Mouse (Mus musculus) stomach, embryonic 14.5 days (tissue): ENCODE data around the gene Gm20388. TPM values are rescaled to one million over a fixed set of nuclear protein-coding genes. Genes with fewer than 3 reads are reported as not detected.

Experiments
- ATAC-seq: fragments of 200-750 bp; cut with Nextera tagmentation; 2 replicates; pipeline ENCODE4 v1.8.0; 2017; ENCODE audit warnings: low read depth, moderate TSS enrichment; ENCODE audit not compliant: insufficient number of reproducible peaks, insufficient read depth, low FRiP score
- H3K27ac ChIP-seq: fragments of 300-500 bp; sonication (generic); 2 replicates; pipeline ENCODE4 v1.5.1; 2014; ENCODE audit warnings: mild to moderate bottlenecking, low read length, moderate library complexity, mixed read lengths
- H3K27me3 ChIP-seq: fragments of 300-500 bp; sonication (generic); 2 replicates; pipeline ENCODE4 v1.6.1; 2014; ENCODE audit warnings: low read length, control low read depth, mixed read lengths; ENCODE audit not compliant: control insufficient read depth, insufficient read depth
- H3K36me3 ChIP-seq: fragments of 300-500 bp; sonication (generic); 2 replicates; pipeline ENCODE4 v1.6.1; 2014; ENCODE audit warnings: mild to moderate bottlenecking, control low read depth, low read length, moderate library complexity, mixed read lengths; ENCODE audit not compliant: control insufficient read depth, insufficient read depth
- H3K4me1 ChIP-seq: fragments of 300-500 bp; sonication (generic); 2 replicates; pipeline ENCODE4 v1.6.1; 2014; ENCODE audit warnings: low read length, control low read depth, mixed read lengths; ENCODE audit not compliant: control insufficient read depth, insufficient read depth
- H3K4me2 ChIP-seq: fragments of 300-500 bp; sonication (generic); replicated peaks from 2 replicates; pipeline ENCODE4 v1.6.1; 2014; ENCODE audit warnings: low read depth, low read length, control low read depth
- H3K4me3 ChIP-seq: fragments of 300-500 bp; sonication (generic); 2 replicates; pipeline ENCODE4 v1.5.1; 2014; ENCODE audit warnings: low read depth, low read length, control low read depth
- H3K9ac ChIP-seq: fragments of 300-500 bp; sonication (generic); replicated peaks from 2 replicates; pipeline ENCODE4 v1.6.1; 2014; ENCODE audit warnings: low read depth, mild to moderate bottlenecking, control low read depth, low read length, moderate library complexity, mixed read lengths
- H3K9me3 ChIP-seq: fragments of 300-500 bp; sonication (generic); 2 replicates; pipeline ENCODE4 v1.6.1; 2016; ENCODE audit warnings: low read depth, low read length, control low read depth; ENCODE audit not compliant: control insufficient read depth
- WGBS: fragments of 180-500 bp; shearing (Covaris S2); extraction: QIAGEN DNeasy Blood & Tissue Kit; methylation state at CpG from one replicate; pipeline ENCODE4 v1.1.7; 2014; 5-methylcytosine and 5-hydroxymethylcytosine counted together
- polyA plus RNA-seq: library from polyadenylated mRNA; unstranded; fragments of >200 nt; fragmentation: Nextera tagmentation; extraction: Ambion mirVana; gene quantifications from 2 replicates; pipeline ENCODE4 v1.2.1, GENCODE M21; 2014

Gene Gm20388
- polyA plus RNA-seq, 1 experiment from 2014 or later, result 11.4 TPM

DNA sequence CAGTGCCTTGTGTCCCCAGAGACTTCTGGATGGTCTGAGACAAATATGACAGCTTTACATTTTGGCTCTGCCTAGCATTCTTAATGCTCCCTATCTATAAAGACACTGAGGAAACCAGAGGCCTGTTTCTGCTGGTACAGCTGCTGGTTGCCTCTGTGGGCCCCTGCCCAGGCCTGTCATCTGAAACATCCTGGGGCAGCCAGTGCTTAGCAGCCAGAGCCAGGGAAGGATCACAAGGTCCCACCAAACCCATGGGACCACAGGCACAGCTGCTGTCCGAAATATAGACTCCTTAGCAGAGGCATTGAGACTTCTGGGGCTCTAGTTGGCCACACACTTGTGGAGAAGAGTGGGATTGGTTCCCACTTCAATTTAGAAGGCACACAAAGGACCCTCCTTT lies 2874.1 kb downstream of the Gm20388 start:
- H3K4me2 ChIP-seq, result no peak overlapping the region
- no peak for ATAC-seq
- no peaks in the 10 kb centered on the region for H3K27me3 ChIP-seq
- no peaks in the 10 kb centered on the region for H3K4me1 ChIP-seq
- H3K9me3 ChIP-seq, result no peaks in the 10 kb centered on the region
- H3K4me3 ChIP-seq, result no peak overlapping the region
- H3K9ac ChIP-seq, result no peak overlapping the region
- no peak overlapping the region for H3K27ac ChIP-seq
- peaks cover 39% of the 10 kb centered on the region for H3K36me3 ChIP-seq
- WGBS, result 80% methylated on average over 1 of the region's 1 CpGs

DNA sequence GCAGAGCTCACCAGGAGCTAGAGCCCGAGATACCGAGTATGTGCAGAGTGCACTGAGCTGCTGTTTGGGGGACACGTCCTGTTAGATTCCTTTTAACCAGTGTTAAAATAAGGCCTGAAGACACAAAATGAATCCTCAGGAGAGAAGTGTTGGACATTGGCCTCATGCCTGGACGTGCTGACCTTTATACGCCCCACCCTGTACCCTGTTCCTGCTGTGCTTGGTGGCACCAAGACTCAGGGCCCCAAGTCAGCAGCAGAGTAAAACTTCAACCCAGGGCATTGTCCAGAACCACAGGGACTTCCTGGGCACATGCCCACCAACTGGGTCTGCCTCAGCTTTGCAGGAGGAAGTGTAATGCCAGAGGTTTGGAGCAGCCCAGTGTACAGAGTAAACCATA lies 2879.2 kb downstream of the Gm20388 start:
- Histone ChIP-seq H3K27me3 (no peaks in the 10 kb centered on the region), H3K9ac (no peak overlapping the region), H3K4me3 (no peak overlapping the region), H3K4me1 (no peaks in the 10 kb centered on the region), H3K4me2 (no peak overlapping the region), H3K27ac (no peak overlapping the region), H3K36me3 (peaks cover 20% of the 10 kb centered on the region), H3K9me3 (no peaks in the 10 kb centered on the region)
- no peak for ATAC-seq
- 92% methylated on average over 5 of the region's 5 CpGs for WGBS

DNA sequence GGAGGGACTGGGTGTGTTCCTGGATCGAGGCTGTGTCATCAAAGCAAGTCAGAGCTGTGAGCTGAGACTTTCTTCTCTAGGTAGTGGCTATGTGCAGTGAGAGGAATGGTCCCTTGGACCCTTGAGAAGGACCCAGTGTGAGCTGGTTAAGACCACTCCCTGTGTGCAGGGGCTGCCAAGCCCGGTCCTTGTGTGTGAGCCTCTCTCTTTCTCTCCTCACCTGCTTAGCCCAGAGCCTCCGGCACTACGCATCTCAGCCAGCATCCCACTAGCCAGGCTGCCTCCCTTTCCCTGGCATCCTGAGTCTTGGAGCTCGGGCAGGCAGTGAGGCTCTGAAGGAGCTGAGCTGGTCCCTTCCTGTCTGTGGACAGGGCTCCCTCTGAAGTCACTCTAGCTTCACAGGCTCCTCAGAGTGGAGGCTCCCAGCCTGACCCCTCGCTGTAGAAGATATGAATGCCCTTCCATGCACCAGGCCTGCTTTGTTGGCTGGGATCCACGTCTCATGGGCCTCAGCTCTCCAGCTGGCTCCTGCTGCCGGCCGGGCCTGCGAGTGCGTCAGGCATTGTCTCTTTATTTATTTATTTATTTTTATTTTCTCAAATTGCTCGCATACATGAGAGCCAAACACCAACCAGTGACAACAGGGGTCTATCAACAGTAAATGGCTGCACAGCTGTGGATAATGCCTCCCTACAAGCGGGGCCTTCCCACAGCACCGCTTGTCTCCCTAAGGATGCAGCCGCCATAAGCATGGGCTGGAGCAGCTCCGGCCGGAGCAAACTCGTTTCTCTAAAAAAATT lies 2882.9 kb downstream of the Gm20388 start:
- no peak overlapping the region for H3K4me2 ChIP-seq
- peaks cover 7% of the 10 kb centered on the region; the same call in 1 of the 2 replicates for H3K36me3 ChIP-seq
- peak overlapping the region; percentile 39; the same call in 1 of the 2 replicates for H3K27ac ChIP-seq
- H3K9ac ChIP-seq, result no peak overlapping the region
- H3K4me3 ChIP-seq, result no peak overlapping the region
- H3K27me3 ChIP-seq, result no peaks in the 10 kb centered on the region
- WGBS, result 68% methylated on average over 18 of the region's 18 CpGs
- ATAC-seq, result peak; percentile 68
- H3K9me3 ChIP-seq, result no peaks in the 10 kb centered on the region
- H3K4me1 ChIP-seq, result no peaks in the 10 kb centered on the region

DNA sequence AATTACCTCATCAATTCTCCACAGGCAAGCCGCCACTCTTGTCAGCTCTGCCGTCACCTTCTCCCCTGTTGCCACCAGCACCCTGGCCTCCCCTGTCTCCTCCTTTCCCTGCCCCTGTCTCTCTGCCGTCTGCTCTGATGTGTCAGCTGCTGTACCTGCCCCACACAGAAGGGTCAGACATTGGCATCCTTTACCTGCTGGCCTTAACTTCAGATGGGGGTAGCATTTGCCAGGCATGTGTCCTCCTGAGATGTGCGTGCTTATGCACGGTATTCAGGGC lies 2883.5 kb downstream of the Gm20388 start:
- H3K4me1 ChIP-seq, result no peaks in the 10 kb centered on the region
- ATAC-seq, result no peak; the same call in 1 of the 2 replicates
- peaks cover 7% of the 10 kb centered on the region; the same call in 1 of the 2 replicates for H3K36me3 ChIP-seq
- H3K9ac ChIP-seq, result no peak overlapping the region
- H3K27ac ChIP-seq, result peak overlapping the region; percentile 39; the same call in 1 of the 2 replicates
- no peak overlapping the region for H3K4me2 ChIP-seq
- H3K4me3 ChIP-seq, result no peak overlapping the region
- no peaks in the 10 kb centered on the region for H3K27me3 ChIP-seq
- 77% methylated on average over 5 of the region's 5 CpGs for WGBS
- H3K9me3 ChIP-seq, result no peaks in the 10 kb centered on the region

DNA sequence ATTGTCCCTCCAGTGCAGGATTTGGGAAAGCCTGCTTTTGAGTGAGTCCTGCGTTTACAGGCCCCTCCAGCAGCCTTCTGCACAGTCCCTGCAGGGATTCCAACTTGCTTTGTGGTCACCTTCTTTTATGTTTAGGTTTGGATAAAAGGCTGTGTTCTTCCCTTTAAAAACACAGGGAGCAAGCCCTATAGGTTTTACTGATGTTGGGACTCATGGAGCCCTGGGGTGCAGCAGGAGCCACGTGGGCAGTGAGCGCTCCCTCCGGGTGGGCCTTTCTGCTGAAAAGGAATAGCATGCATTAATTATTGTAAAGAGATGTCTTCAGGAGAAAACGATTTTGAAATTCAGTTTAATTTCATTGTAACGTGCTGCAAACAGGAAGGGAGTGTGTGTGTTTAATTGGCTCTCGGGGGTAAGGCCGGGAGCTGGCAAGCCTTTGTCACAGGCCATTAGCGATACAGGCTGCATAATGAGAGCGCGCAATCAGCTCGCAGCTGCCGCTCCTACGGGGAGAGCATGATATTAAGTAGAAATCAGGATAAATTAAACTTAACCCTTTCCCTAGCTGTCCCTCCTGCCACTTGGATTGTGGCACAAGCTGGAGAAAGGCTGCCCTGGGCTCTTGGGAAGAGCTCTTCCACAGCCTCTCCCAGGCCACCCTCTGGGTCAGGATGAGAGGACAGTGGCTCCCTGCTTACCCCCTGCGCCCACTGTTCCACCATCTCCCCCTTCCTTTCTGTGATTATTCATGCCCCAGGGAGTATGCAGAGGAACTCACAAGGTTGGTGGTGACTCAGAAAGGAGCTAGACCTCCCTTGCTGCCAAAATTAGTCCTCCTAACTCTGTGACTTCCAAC lies 2893.5 kb downstream of the Gm20388 start:
- H3K9ac ChIP-seq, result no peak overlapping the region
- no peaks in the 10 kb centered on the region for H3K27me3 ChIP-seq
- H3K4me2 ChIP-seq, result no peak overlapping the region
- no peak overlapping the region for H3K27ac ChIP-seq
- no peak for ATAC-seq
- H3K4me3 ChIP-seq, result no peak overlapping the region
- H3K36me3 ChIP-seq, result no peaks in the 10 kb centered on the region; the same call in 1 of the 2 replicates
- H3K9me3 ChIP-seq, result no peaks in the 10 kb centered on the region
- H3K4me1 ChIP-seq, result no peaks in the 10 kb centered on the region
- WGBS, result 47% methylated on average over 15 of the region's 15 CpGs

DNA sequence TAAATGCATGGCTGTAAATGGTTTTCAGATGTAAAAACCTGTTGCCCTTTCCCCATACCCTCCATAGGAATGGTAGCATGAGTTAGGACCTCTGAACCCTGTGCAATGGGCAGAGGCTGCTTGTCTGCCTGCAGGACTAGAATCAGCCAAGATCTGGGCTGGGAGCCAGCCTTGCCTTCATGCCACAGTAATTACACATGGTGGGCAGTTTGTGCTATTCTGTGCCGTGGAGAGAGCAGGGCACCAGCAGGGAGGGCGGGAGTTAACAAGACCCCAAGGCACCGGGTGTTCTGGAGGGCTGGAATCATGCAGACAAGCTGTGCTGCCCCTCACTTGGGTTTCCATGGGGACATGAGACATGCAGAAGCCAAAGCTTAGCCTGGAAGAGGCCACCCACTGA lies 2894.7 kb downstream of the Gm20388 start:
- H3K4me1 ChIP-seq, result no peaks in the 10 kb centered on the region
- H3K4me3 ChIP-seq, result no peak overlapping the region
- ATAC-seq, result no peak
- H3K9me3 ChIP-seq, result no peaks in the 10 kb centered on the region
- H3K4me2 ChIP-seq, result no peak overlapping the region
- no peak overlapping the region for H3K9ac ChIP-seq
- H3K27ac ChIP-seq, result no peak overlapping the region
- no peaks in the 10 kb centered on the region; the same call in 1 of the 2 replicates for H3K36me3 ChIP-seq
- WGBS, result 66% methylated on average over 3 of the region's 3 CpGs
- H3K27me3 ChIP-seq, result no peaks in the 10 kb centered on the region

DNA sequence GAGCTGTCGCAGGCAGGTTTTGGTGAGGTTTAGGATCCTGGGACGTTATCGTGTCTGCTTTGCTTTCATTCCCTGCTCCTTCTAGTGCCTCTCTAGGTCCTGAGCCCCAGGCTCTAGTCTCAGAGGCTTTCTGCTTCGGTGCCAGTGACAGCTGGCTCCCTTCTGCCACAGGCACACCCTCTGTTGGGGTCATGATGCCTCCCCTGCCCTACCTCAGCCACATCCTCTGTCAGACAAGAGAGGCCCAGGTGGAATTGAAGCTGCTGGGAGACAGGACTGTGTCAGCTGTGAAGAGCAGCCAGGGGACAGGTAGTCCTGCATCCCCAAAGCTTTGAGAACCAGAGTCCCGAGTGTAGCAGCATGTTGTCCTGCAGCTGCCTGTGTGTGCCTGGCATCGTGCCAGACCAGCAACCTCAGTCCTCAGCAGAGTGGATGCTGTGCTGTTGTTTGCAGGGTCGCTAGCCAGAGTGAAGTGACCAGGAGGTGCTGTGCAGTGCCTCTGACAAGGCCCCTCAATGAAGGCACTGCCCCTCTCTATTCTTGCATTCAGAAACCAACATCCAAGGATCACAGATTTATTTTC lies 2896.4 kb downstream of the Gm20388 start:
- H3K9ac ChIP-seq, result no peak overlapping the region
- H3K4me2 ChIP-seq, result no peak overlapping the region
- no peak for ATAC-seq
- H3K9me3 ChIP-seq, result no peaks in the 10 kb centered on the region
- H3K27me3 ChIP-seq, result no peaks in the 10 kb centered on the region
- no peaks in the 10 kb centered on the region; the same call in 1 of the 2 replicates for H3K36me3 ChIP-seq
- no peak overlapping the region for H3K27ac ChIP-seq
- H3K4me1 ChIP-seq, result no peaks in the 10 kb centered on the region
- 66% methylated on average over 7 of the region's 7 CpGs for WGBS
- H3K4me3 ChIP-seq, result no peak overlapping the region

DNA sequence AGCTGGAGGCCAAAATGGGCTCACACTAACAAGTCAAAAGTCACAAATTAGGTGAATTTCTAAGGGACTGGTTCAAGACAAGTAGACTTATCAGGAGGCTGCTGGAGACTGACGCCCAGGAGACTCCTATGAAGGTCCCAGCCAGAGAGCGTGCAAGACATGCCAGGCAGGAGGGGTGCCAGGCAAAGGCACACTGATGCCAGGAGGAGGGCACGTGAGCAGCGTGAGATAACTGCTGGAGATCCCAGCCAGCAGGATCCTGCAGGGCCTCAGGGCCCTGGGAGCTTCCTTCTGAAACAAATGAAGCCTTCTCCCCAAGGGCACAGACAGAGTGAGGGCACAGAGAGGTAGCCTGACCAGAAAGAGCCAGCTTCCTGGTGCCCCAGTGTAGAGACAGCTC lies 2897.3 kb downstream of the Gm20388 start:
- Histone ChIP-seq H3K27ac (no peak overlapping the region), H3K27me3 (no peaks in the 10 kb centered on the region), H3K4me1 (no peaks in the 10 kb centered on the region), H3K9me3 (no peaks in the 10 kb centered on the region), H3K36me3 (no peaks in the 10 kb centered on the region), H3K4me2 (no peak overlapping the region), H3K9ac (no peak overlapping the region), H3K4me3 (no peak overlapping the region)
- ATAC-seq, result no peak
- 85% methylated on average over 4 of the region's 4 CpGs for WGBS
